Mouse (Mus musculus): Measurements from ENCODE around the gene Lig4.

Lig4 gene

GRCm38 (mm10) chr8:9977573-9978314 lies at the start of gene Lig4, which contains the start of gene Abhd13:
Gene Lig4 (minus strand): TSS chr8:9977686.
Gene Abhd13 (plus strand): TSS chr8:9977707.
- in situ Hi-C loops (cut with MboI; ENCODE audit: low sequenced_read_pairs): no loop called here

DNA sequence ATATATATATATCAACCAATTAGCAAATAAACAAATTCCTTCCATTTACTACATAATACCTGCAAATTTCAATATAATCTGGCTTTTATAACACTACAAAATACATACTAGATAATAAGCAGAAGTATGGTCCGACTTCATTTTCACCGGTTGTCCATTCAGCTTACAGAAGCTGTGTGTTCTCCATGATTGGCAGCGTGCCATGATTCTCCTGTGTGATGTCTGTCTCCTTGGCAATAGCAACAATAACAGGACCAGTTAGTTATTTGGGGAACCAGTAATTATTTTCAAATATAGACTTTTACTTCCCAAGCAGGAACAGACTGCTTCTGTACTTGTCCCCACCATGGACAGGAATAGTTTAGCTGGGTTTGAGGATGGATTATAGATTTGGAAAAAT lies 39.7 kb upstream of the Lig4 start:
- in situ Hi-C loops (cut with MboI; ENCODE audit: low sequenced_read_pairs): no loop called here

DNA sequence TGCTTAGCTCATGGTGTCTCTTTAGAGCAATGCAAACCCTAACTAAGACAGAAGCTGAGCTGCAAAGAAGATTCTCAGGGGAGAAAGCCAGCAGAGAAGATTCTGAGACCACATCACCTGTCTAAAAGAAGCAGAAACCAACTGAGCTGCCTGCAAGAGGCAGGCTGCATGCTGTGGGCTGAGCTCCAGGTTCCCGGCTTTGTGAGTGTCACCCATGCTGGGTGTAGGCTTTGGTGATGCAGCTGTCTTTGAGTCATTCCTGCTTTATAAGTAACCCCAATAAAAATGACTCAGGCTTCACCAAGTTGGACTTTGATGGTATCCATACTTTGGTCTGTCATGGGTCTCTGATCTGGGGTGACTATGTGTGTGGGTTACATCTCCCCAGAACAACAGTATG lies 38.8 kb upstream of the Lig4 start:
- in situ Hi-C loops (cut with MboI; ENCODE audit: low sequenced_read_pairs): no loop called here

- in situ Hi-C loops (cut with MboI; ENCODE audit: low sequenced_read_pairs): no loop called here
Measured at GRCm38 (mm10) chr8:10007660-10008028, 30.2 kb upstream of the Lig4 start.

DNA sequence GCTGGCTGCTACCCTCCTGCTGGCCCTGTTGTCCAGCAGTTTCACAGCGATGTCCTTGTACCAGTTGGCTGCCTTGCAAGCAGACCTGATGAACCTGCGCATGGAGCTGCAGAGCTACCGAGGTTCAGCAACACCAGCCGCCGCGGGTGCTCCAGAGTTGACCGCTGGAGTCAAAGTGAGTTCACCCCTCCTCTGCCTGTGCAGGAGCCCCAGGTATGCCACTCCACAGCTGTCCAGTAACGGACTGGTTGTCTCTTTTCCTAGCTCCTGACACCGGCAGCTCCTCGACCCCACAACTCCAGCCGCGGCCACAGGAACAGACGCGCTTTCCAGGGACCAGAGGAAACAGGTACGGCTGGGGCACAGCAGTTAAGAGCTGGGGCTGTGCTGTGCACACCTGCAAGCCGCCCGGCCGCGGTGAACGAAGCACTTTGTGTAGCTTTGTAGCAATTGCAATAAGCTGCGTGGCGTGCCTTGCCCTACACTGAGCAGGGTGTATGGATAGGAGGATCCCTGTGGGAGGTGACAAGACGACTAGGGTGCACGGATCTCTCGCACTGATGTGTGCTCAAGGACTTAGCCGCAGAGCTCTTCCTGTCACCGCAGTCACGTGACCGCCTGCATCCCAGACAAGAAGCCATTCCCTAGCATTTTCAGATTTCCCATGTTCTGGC lies 29.6 kb upstream of the Lig4 start:
- in situ Hi-C loops (cut with MboI; ENCODE audit: low sequenced_read_pairs): no loop called here

DNA sequence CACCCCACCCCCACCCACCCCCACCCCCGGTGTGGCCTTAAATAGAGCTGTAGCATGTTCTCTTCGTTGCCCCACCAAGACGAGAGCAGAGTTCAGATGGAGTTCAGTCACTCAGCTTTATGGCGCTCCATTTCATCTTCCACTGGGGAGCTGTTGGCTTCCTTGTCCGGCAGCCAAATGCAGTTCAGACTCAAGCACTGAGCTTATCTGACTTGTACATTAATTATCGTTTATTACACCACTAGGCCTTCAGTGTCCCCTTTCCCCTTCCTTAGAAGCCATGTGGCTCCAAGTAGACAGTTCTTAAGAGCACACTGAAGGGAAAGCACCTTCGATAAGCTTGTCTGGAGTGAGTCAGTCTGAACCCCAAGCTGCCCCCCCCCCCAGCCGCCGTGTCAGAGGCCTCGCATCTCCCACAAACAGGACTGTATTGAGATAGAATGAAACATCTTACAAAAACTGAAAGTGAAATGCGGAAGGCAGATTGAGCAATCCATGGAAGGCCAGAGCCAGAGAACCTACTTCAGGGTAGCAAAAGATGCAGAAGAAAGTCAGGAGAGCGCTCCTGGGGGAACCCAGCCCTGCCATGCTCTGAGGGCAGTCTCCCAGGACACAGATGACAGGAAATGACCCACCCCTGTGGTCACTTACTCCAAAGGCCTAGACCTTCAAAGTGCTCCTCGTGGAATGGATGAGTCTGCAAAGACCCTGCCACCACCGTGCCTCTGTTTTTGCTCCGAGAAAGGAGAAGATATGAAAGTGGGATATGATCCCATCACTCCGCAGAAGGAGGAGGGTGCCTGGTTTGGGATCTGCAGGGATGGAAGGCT lies 28.9 kb upstream of the Lig4 start, which contains the start of gene Tnfsf13b:
Tnfsf13b (plus strand) TSS at position 312 of the 830 bp plus-strand sequence.
- in situ Hi-C loops (cut with MboI; ENCODE audit: low sequenced_read_pairs): no loop called here

DNA sequence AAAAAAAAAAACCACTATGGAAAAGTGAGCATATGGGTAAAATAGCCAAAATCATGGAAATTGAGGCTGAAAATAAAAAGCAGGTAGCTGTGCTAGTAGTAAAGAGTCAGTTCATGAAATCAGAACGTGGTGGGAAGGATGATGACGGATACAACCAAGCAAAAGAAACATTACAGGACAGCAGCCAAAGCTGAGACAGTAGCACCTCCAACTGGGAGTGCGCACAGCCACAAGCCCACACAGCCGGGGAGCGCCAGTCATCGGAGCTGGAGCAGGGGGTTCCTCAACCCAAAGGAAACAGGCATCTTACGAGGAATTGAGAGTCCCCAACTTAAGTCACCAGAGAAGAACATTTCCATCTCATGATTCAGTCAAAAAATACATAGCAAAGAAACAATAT lies 26.6 kb upstream of the Lig4 start:
- in situ Hi-C loops (cut with MboI; ENCODE audit: low sequenced_read_pairs): no loop called here

GRCm38 (mm10) chr8:9980188-9980587 lies 2.7 kb upstream of the Lig4 start:
- in situ Hi-C loops (cut with MboI; ENCODE audit: low sequenced_read_pairs): no loop called here

GRCm38 (mm10) chr8:9979746-9980145 lies 2.3 kb upstream of the Lig4 start:
- in situ Hi-C loops (cut with MboI; ENCODE audit: low sequenced_read_pairs): no loop called here

DNA sequence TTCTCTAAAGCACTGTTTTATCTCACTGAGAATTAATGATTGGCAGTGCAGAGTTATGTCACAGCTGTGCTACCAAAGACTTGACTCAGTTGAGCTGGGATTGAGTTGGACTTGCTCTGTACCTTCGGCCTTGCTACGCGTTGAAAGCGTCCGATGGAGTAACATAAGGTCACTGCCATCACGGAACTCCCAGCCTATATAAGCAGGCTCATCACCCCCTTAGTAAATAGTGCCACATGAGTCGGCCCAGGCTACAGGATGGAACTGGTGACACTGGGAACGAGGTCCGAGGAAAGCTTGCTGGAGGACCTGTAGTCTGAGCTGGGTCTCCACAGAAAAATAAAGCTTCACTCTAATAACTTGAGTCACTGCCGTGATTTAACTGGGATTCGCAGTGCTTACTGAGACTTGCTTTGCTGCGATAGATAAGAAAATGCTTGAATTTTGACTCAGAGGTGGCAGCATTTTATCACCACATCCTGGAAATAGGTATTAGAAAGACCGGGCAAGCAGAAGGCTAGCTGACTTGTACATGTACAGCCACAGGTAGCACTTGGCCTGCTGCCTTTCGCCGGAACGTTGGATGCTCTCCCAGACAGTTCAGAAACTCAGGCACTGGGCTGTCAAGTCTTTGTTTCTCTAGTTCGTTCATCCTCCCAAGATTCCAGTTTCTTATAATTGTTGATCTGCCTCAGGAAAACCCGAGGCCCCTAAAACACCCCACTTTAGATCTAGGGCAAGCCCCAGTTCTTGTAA lies 1.2 kb upstream of the Lig4 start:
- in situ Hi-C loops (cut with MboI; ENCODE audit: low sequenced_read_pairs): no loop called here

GRCm38 (mm10) chr8:9977016-9977415 lies 470 bp downstream of the Lig4 start:
- in situ Hi-C loops (cut with MboI; ENCODE audit: low sequenced_read_pairs): no loop called here

- in situ Hi-C loops (cut with MboI; ENCODE audit: low sequenced_read_pairs): no loop called here
Measured at GRCm38 (mm10) chr8:9975898-9976611, 1.4 kb downstream of the Lig4 start.

DNA sequence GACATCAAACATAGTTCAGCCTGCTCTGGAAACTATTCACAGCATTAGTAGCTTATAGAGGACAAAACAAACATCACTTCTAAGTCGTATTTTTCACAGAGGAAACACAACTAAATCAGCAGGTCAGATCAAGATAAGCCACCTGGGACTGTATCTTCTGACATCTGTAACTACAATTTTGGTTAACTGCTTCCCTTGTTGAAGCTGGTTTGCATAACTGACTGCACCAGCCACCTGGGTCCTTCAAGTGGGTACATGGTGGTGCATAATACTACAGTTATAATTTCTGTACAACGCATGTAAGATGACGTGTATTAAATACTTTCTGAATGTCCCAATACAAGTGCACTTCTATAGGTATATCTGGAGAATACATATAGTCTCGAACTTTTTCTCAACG lies 2.2 kb downstream of the Lig4 start:
- in situ Hi-C loops (cut with MboI; ENCODE audit: low sequenced_read_pairs): no loop called here

- in situ Hi-C loops (cut with MboI; ENCODE audit: low sequenced_read_pairs): no loop called here
Measured at GRCm38 (mm10) chr8:9971866-9972265, 5.6 kb downstream of the Lig4 start.

DNA sequence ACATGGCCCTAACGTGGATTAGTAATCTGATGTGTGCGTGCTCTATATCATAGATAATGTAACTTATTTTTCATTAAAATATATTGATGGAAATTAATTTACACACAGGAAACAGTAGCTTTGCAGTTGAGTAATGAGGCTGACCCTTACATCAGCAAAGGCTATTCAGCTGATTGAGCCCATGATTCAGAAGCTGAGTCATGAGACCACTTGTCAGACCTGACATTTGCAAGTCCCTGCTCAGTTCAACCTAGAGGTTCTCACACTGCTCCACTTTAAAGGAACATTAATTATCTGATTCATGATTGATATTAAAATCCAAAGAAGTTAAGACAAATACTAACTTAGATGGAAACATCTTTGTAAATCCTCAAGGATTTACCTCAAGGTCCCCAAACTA lies 17.6 kb downstream of the Lig4 start:
- in situ Hi-C loops (cut with MboI; ENCODE audit: low sequenced_read_pairs): no loop called here

GRCm38 (mm10) chr8:9958338-9958737 lies 19.1 kb downstream of the Lig4 start:
- in situ Hi-C loops (cut with MboI; ENCODE audit: low sequenced_read_pairs): no loop called here

- in situ Hi-C loops (cut with MboI; ENCODE audit: low sequenced_read_pairs): no loop called here
Measured at GRCm38 (mm10) chr8:9949134-9949890, 28.2 kb downstream of the Lig4 start.

- in situ Hi-C loops (cut with MboI; ENCODE audit: low sequenced_read_pairs): no loop called here
Measured at GRCm38 (mm10) chr8:9935574-9935973, 41.9 kb downstream of the Lig4 start.

- in situ Hi-C loops (cut with MboI; ENCODE audit: low sequenced_read_pairs): no loop called here
Measured at GRCm38 (mm10) chr8:9934891-9935565, 42.5 kb downstream of the Lig4 start.

Data from CH12F3 (cell line).